Mouse (Mus musculus) heart, adult 2 months (tissue): ENCODE results near the gene Faf1.

Experiments used
- CTCF ChIP-seq: fragments of 200-600 bp; IDR thresholded peaks from 2 replicates; pipeline ENCODE4 v1.8.1; 2022; ENCODE audit warnings: antibody characterized with exemption, mild to moderate bottlenecking, moderate library complexity
- EP300 ChIP-seq: fragments of 200-500 bp; IDR thresholded peaks from 2 replicates; pipeline ENCODE4 v1.6.1; 2011; ENCODE audit warnings: low read depth, low read length, control low read depth; ENCODE audit not compliant: insufficient read depth
- POLR2A ChIP-seq: fragments of 200-500 bp; IDR thresholded peaks from 2 replicates; pipeline ENCODE4 v1.6.1; 2011; ENCODE audit warnings: mild to moderate bottlenecking, low read depth, low read length, control low read depth; ENCODE audit not compliant: insufficient read depth

DNA sequence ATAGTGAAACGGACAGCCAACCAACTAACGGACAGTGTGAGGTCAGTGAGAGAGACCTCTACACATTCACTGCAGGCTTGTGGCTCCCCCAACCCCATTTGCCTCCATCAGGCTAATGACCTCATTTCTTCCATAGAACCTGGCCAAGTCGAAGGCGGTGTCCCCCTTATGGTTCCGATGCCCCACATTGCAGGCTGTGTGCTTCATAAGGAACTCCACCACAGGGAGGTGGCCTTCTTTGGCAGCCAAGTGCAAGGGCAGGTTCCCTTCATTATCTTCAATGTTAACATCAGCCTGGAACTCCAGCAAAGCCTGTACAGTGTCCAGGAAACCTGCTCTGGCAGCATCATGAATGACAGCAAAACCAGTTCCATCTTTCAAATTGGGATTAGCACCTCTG is 15.2 kb upstream of the Faf1 start:
- TF ChIP-seq CTCF (no peak), EP300 (no peak), POLR2A (no peak)
